Mouse (Mus musculus) heart, postnatal 0 days (tissue): Measurements from ENCODE around the gene Olfr38. TPM values are rescaled to one million over a fixed set of nuclear protein-coding genes. Genes with fewer than 3 reads are reported as not detected.
A peak's percentile ranks its signal among the peaks of the same experiment; 100 is the strongest.

Source experiments
- ATAC-seq: fragments of 200-750 bp; cut with Nextera tagmentation; 2 replicates; pipeline ENCODE4 v1.8.0; 2017; ENCODE audit warnings: low read depth, moderate number of reproducible peaks, moderate library complexity; ENCODE audit not compliant: insufficient read depth
- DNase-seq: peaks from one replicate; pipeline ENCODE4 v3.0.0-alpha.2; 2016; ENCODE audit warnings: low spot score
- H3K27ac ChIP-seq: fragments of 300-500 bp; sonication (generic); 2 replicates; pipeline ENCODE4 v1.5.1; 2014; ENCODE audit warnings: low read depth, mild to moderate bottlenecking
- H3K27me3 ChIP-seq: fragments of 300-500 bp; sonication (generic); 2 replicates; pipeline ENCODE4 v1.6.1; 2014; ENCODE audit warnings: low read length, mixed read lengths; ENCODE audit not compliant: control insufficient read depth, insufficient read depth
- H3K36me3 ChIP-seq: fragments of 300-500 bp; sonication (generic); replicated peaks from 2 replicates; pipeline ENCODE4 v1.6.1; 2014; ENCODE audit warnings: low read length, mixed read lengths; ENCODE audit not compliant: control insufficient read depth, insufficient read depth
- H3K4me1 ChIP-seq: fragments of 300-500 bp; sonication (generic); 2 replicates; pipeline ENCODE4 v1.6.1; 2014; ENCODE audit warnings: antibody characterized with exemption; ENCODE audit not compliant: control insufficient read depth, insufficient read depth
- H3K4me2 ChIP-seq: fragments of 300-500 bp; sonication (generic); 2 replicates; pipeline ENCODE4 v1.6.1; 2014; ENCODE audit warnings: low read depth, mild to moderate bottlenecking, low read length, moderate library complexity
- H3K4me3 ChIP-seq: fragments of 300-500 bp; sonication (generic); 2 replicates; pipeline ENCODE4 v1.5.1; 2014; ENCODE audit warnings: low read depth, low read length
- H3K9ac ChIP-seq: fragments of 300-500 bp; sonication (generic); replicated peaks from 2 replicates; pipeline ENCODE4 v1.6.1; 2014; ENCODE audit warnings: low read depth, low read length, mixed read lengths
- H3K9me3 ChIP-seq: fragments of 300-500 bp; sonication (generic); replicated peaks from 2 replicates; pipeline ENCODE4 v1.6.1; 2016; ENCODE audit warnings: low read length; ENCODE audit not compliant: control insufficient read depth
- CTCF ChIP-seq: IDR thresholded peaks from 2 replicates; pipeline ENCODE4 v1.5.1; 2016; ENCODE audit warnings: antibody characterized with exemption, control low read depth, low read depth
- EP300 ChIP-seq: IDR thresholded peaks from 2 replicates; pipeline ENCODE4 v1.6.1; 2016; ENCODE audit warnings: antibody characterized with exemption, low read depth
- WGBS: fragments of 180-500 bp; shearing (Covaris S2); extraction: QIAGEN DNeasy Blood & Tissue Kit; methylation state at CpG from one replicate; pipeline ENCODE4 v1.1.7; 2014; 5-methylcytosine and 5-hydroxymethylcytosine counted together
- polyA plus RNA-seq: library from polyadenylated mRNA; unstranded; fragments of >200 nt; fragmentation: Nextera tagmentation; extraction: Ambion mirVana; gene quantifications from 2 replicates; pipeline ENCODE4 v1.2.1, GENCODE M21; 2015
- total RNA-seq: library from RNA; depleted of rRNA; stranded (reverse); fragments of >200 nt; gene quantifications from 2 replicates; pipeline ENCODE4 v1.2.3, GENCODE M21; 2014; ENCODE audit warnings: low replicate concordance; rRNA removed

Olfr38 gene
- not detected in 2 replicates for total RNA-seq
- polyA plus RNA-seq: not detected in 2 replicates

- Histone ChIP-seq H3K27ac (no peak within 1 kb of the TSS), H3K4me2 (no peak within 1 kb of the TSS)
- WGBS: 68% methylated on average over 1 of the region's 1 CpGs
Observed at GRCm38 (mm10) chr6:42756104-42756503, at the start of gene Olfr38. TSS of gene Olfr38 (plus strand) at chr6:42756404.

DNA sequence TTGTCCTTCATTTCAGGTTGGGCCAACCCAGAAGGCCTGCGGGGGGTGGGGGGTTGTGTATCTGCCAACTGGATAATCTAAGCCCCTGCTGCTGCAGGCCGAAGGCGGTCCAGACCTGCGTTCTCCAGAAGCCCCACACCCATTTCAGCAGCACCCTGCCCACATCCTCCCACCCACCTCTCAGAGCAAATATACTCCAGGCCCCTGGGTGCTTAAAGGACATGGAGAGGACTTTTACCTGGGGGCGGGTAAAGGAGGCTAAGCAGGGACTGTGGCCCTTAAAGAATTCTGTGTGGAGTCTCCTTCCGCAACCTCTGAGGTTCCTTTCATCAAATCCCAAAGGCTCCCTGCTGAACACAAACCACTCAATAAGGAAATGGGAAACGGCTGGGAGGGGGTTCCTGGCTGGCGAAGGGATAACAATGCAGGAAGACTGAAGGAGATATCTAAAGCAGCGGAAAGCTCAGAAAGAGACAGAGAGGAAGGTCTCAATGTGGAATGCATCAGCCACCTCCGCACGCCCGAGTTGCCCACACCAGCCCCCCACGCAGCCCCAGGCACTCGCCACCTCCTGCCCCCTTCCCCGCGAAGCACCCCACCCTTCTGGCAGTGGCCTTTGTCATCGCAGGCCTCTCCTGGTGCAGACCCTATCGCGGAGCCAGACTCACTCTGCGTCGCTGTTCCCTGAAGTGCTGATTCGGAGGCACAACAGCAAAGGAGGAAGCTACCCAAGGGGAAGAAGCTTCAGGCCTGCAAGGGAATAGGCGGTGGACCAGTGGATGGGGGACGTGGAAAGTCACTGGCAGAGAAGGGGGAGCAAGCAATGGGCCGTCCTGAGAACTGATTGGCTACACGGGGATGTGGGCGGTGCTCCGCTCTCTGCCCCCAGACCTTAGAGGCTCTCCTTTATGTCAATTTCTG, 46.7 kb upstream of the Olfr38 start, which contains the start of gene Tcaf1:
Gene Tcaf1, minus strand, starts transcription at position 798 of the 921 bp plus-strand sequence.
- ATAC-seq (peak; percentile 99), DNase-seq (peak; percentile 86)
- Histone ChIP-seq H3K27me3 (no peaks in the 10 kb centered on the region), H3K4me3 (peak within 1 kb of the TSS; percentile 76), H3K27ac (peak within 1 kb of the TSS; percentile 71), H3K36me3 (no peaks in the 10 kb centered on the region), H3K9me3 (no peaks in the 10 kb centered on the region), H3K4me1 (0 out of 2 replicates have a peak, but pooled peaks cover 8% of the 10 kb centered on the region), H3K9ac (peak within 1 kb of the TSS; percentile 65), H3K4me2 (peak within 1 kb of the TSS; percentile 78)
- WGBS: 4% methylated on average over 28 of the region's 28 CpGs
- TF ChIP-seq EP300 (no peak), CTCF (no peak)

More at GRCm38 (mm10) chr6:42756104-42756503, at the start of gene Olfr38:
- Histone ChIP-seq H3K4me1 (no peaks in the 10 kb centered on the region), H3K9me3 (no peaks in the 10 kb centered on the region), H3K9ac (no peak within 1 kb of the TSS), H3K36me3 (no peaks in the 10 kb centered on the region), H3K27me3 (no peaks in the 10 kb centered on the region), H3K4me3 (no peak within 1 kb of the TSS)
- ATAC-seq (no peak), DNase-seq (no peak)
- TF ChIP-seq CTCF (no peak), EP300 (no peak)

DNA sequence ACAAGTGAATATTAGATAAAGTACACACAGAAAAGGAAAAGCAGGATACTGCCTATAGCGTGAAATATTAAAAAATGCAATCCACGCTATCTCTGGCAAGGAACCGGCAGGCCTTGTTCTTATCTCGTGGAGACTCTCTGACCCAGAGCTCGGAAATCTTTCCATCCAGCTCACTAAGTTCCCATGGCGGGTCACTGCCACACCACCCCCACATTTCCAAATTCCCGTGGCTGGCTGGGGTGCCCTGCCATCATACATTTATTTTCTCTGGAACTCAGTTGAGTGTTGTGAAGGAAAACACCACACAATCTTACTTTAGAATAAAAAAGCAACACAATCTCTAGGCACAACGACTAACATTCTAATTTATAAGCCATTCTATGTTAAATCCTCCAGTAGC, 41.5 kb upstream of the Olfr38 start:
- 27% methylated on average over 8 of the region's 8 CpGs for WGBS
- Histone ChIP-seq H3K27ac (no peak overlapping the region), H3K4me2 (no peak overlapping the region), H3K36me3 (no peaks in the 10 kb centered on the region), H3K9ac (no peak overlapping the region), H3K9me3 (no peaks in the 10 kb centered on the region), H3K27me3 (no peaks in the 10 kb centered on the region), H3K4me3 (no peak overlapping the region), H3K4me1 (no peaks in the 10 kb centered on the region)
- no peak for DNase-seq
- no peak for ATAC-seq
- TF ChIP-seq EP300: no peak

DNA sequence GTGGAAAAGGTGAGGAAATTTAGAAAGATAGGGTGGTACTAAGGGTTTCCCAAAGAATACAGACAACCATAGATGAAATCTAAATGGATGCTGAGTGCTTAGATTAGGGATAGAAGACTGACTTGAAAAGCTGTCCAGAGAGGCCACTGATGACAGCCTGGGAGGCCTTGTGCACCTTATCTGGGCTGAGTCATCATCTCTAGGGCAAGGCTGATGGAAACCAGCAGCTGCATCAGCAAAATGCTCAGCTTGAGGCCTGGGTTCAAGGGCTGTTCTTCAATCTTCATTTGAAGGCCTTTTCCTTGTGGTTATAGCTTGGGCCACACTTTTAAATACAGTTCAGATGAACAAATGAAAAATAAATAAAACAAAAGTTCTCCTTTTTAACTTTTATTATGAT, 38.2 kb upstream of the Olfr38 start:
- Histone ChIP-seq H3K4me3 (no peak overlapping the region), H3K4me2 (no peak overlapping the region), H3K9me3 (no peaks in the 10 kb centered on the region), H3K27me3 (no peaks in the 10 kb centered on the region), H3K36me3 (no peaks in the 10 kb centered on the region), H3K4me1 (no peaks in the 10 kb centered on the region), H3K27ac (no peak overlapping the region), H3K9ac (no peak overlapping the region)
- ATAC-seq: no peak
- no peak for DNase-seq
- TF ChIP-seq CTCF (no peak), EP300 (no peak)

GRCm38 (mm10) chr6:42739071-42739470, 17.1 kb upstream of the Olfr38 start, which contains the start of gene Olfr453:
TSS of gene Olfr453 (plus strand) at chr6:42739371.
- no peak within 1 kb of the TSS for H3K9ac ChIP-seq
- no peak within 1 kb of the TSS for H3K27ac ChIP-seq
- WGBS: 95% methylated on average over 1 of the region's 1 CpGs
- no peak within 1 kb of the TSS for H3K4me3 ChIP-seq
- ATAC-seq (no peak), DNase-seq (no peak)
- no peaks in the 10 kb centered on the region for H3K27me3 ChIP-seq
- no peaks in the 10 kb centered on the region for H3K9me3 ChIP-seq
- TF ChIP-seq CTCF: no peak
- no peak for TF ChIP-seq EP300
- H3K4me1 ChIP-seq: no peaks in the 10 kb centered on the region
- no peaks in the 10 kb centered on the region for H3K36me3 ChIP-seq
- H3K4me2 ChIP-seq: no peak within 1 kb of the TSS
